Mouse (Mus musculus): ENCODE results near the gene Gm42715. TPM values are rescaled to one million over a fixed set of nuclear protein-coding genes. Genes with fewer than 3 reads are reported as not detected.

The Gm42715 gene
- polyA plus RNA-seq, 1 experiment from 2014 or later: 18.0 TPM

- Histone ChIP-seq H3K27ac (no peak overlapping the region), H3K27me3 (no peaks in the 10 kb centered on the region), H3K36me3 (peaks cover 95% of the 10 kb centered on the region), H3K9me3 (peaks cover 6% of the 10 kb centered on the region; the same call in 1 of the 2 replicates), H3K9ac (replicated peaks) (no peak overlapping the region), H3K4me3 (replicated peaks) (no peak overlapping the region), H3K4me1 (replicated peaks) (no peaks in the 10 kb centered on the region), H3K4me2 (no peak overlapping the region)
- 92% methylated on average over 6 of the region's 6 CpGs for WGBS
- ATAC-seq (ENCODE audit: insufficient number of reproducible peaks, insufficient read depth, low FRiP score, low TSS enrichment, low read depth): no peak
Measured at GRCm38 (mm10) chr7:127607150-127607549, 87.8 kb downstream of the Gm42715 start.

GRCm38 (mm10) chr7:127611011-127611410 is 91.6 kb downstream of the Gm42715 start:
- no peak for ATAC-seq (ENCODE audit: insufficient number of reproducible peaks, insufficient read depth, low FRiP score, low TSS enrichment, low read depth)
- WGBS: 96% methylated on average over 29 of the region's 29 CpGs
- Histone ChIP-seq H3K27ac (no peak overlapping the region), H3K36me3 (peaks cover 70% of the 10 kb centered on the region), H3K9me3 (peaks cover 6% of the 10 kb centered on the region; the same call in 1 of the 2 replicates), H3K4me3 (replicated peaks) (no peak overlapping the region), H3K9ac (replicated peaks) (no peak overlapping the region), H3K4me2 (no peak overlapping the region), H3K4me1 (replicated peaks) (peaks cover 15% of the 10 kb centered on the region), H3K27me3 (no peaks in the 10 kb centered on the region)

GRCm38 (mm10) chr7:127611561-127611960 is 92.2 kb downstream of the Gm42715 start:
- Histone ChIP-seq H3K4me2 (no peak overlapping the region), H3K9me3 (peaks cover 6% of the 10 kb centered on the region; the same call in 1 of the 2 replicates), H3K36me3 (peaks cover 65% of the 10 kb centered on the region), H3K4me1 (replicated peaks) (peaks cover 15% of the 10 kb centered on the region), H3K27me3 (no peaks in the 10 kb centered on the region), H3K9ac (replicated peaks) (no peak overlapping the region), H3K27ac (no peak overlapping the region), H3K4me3 (replicated peaks) (no peak overlapping the region)
- ATAC-seq (ENCODE audit: insufficient number of reproducible peaks, insufficient read depth, low FRiP score, low TSS enrichment, low read depth): no peak
- WGBS: 97% methylated on average over 26 of the region's 26 CpGs

GRCm38 (mm10) chr7:127613501-127613900 is 94.1 kb downstream of the Gm42715 start:
- H3K27me3 ChIP-seq: no peaks in the 10 kb centered on the region
- peak overlapping the region; percentile 95; the same call in 1 of the 2 replicates for H3K9ac ChIP-seq (replicated peaks)
- 0 out of 2 replicates have a peak overlapping the region, but pooled peaks have one; percentile 4 for H3K27ac ChIP-seq
- peaks cover 45% of the 10 kb centered on the region for H3K36me3 ChIP-seq
- ATAC-seq (ENCODE audit: insufficient number of reproducible peaks, insufficient read depth, low FRiP score, low TSS enrichment, low read depth): no peak
- H3K4me3 ChIP-seq (replicated peaks): peak overlapping the region; percentile 100
- WGBS: 86% methylated on average over 8 of the region's 8 CpGs
- H3K4me2 ChIP-seq: peak overlapping the region; percentile 77
- peaks cover 6% of the 10 kb centered on the region; the same call in 1 of the 2 replicates for H3K9me3 ChIP-seq
- H3K4me1 ChIP-seq (replicated peaks): peaks cover 15% of the 10 kb centered on the region

- Histone ChIP-seq H3K27ac (peak overlapping the region; percentile 87), H3K4me3 (replicated peaks) (peak overlapping the region; percentile 100), H3K9me3 (peaks cover 6% of the 10 kb centered on the region; the same call in 1 of the 2 replicates), H3K4me2 (peak overlapping the region; percentile 77), H3K36me3 (peaks cover 39% of the 10 kb centered on the region), H3K4me1 (replicated peaks) (peaks cover 15% of the 10 kb centered on the region), H3K27me3 (no peaks in the 10 kb centered on the region), H3K9ac (replicated peaks) (peak overlapping the region; percentile 95)
- WGBS: 25% methylated on average over 8 of the region's 8 CpGs
- no peak for ATAC-seq (ENCODE audit: insufficient number of reproducible peaks, insufficient read depth, low FRiP score, low TSS enrichment, low read depth)
Measured at GRCm38 (mm10) chr7:127614091-127614490, 94.7 kb downstream of the Gm42715 start.

GRCm38 (mm10) chr7:127614511-127614890 is 95.1 kb downstream of the Gm42715 start:
- Histone ChIP-seq H3K4me1 (replicated peaks) (peaks cover 15% of the 10 kb centered on the region), H3K4me3 (replicated peaks) (peak overlapping the region; percentile 100), H3K27ac (peak overlapping the region; percentile 87), H3K9me3 (peaks cover 6% of the 10 kb centered on the region; the same call in 1 of the 2 replicates), H3K9ac (replicated peaks) (peak overlapping the region; percentile 95), H3K27me3 (no peaks in the 10 kb centered on the region), H3K36me3 (peaks cover 35% of the 10 kb centered on the region), H3K4me2 (peak overlapping the region; percentile 77)
- ATAC-seq (ENCODE audit: insufficient number of reproducible peaks, insufficient read depth, low FRiP score, low TSS enrichment, low read depth): 0 out of 2 replicates have a peak, but pooled peaks have one; percentile 2
- WGBS: under 1% methylated on average over 44 of the region's 44 CpGs

- Histone ChIP-seq H3K9me3 (peaks cover 6% of the 10 kb centered on the region; the same call in 1 of the 2 replicates), H3K27ac (peak within 1 kb of the TSS; percentile 87), H3K4me2 (peak within 1 kb of the TSS; percentile 77), H3K9ac (replicated peaks) (peak within 1 kb of the TSS; percentile 95), H3K27me3 (no peaks in the 10 kb centered on the region), H3K36me3 (peaks cover 29% of the 10 kb centered on the region), H3K4me1 (replicated peaks) (peaks cover 15% of the 10 kb centered on the region), H3K4me3 (replicated peaks) (peak within 1 kb of the TSS; percentile 100)
- ATAC-seq (ENCODE audit: insufficient number of reproducible peaks, insufficient read depth, low FRiP score, low TSS enrichment, low read depth): peak; percentile 85
- under 1% methylated on average over 37 of the region's 50 CpGs for WGBS
Measured at GRCm38 (mm10) chr7:127614891-127615843, 95.8 kb downstream of the Gm42715 start, which contains the start of gene Zfp629. Gene Zfp629, minus strand, starts transcription at chr7:127615797.

GRCm38 (mm10) chr7:127616336-127616735 is 97.0 kb downstream of the Gm42715 start:
- H3K4me3 ChIP-seq (replicated peaks): peak overlapping the region; percentile 100; the same call in 1 of the 2 replicates
- H3K4me2 ChIP-seq: 0 out of 2 replicates have a peak overlapping the region, but pooled peaks have one; percentile 77
- peaks cover 6% of the 10 kb centered on the region; the same call in 1 of the 2 replicates for H3K9me3 ChIP-seq
- peaks cover 15% of the 10 kb centered on the region for H3K4me1 ChIP-seq (replicated peaks)
- no peak overlapping the region for H3K27ac ChIP-seq
- no peak overlapping the region for H3K9ac ChIP-seq (replicated peaks)
- WGBS: 74% methylated on average over 1 of the region's 1 CpGs
- H3K36me3 ChIP-seq: peaks cover 17% of the 10 kb centered on the region
- ATAC-seq (ENCODE audit: insufficient number of reproducible peaks, insufficient read depth, low FRiP score, low TSS enrichment, low read depth): no peak
- H3K27me3 ChIP-seq: no peaks in the 10 kb centered on the region

Small RNAs within 50 kb of the gene (microRNA-seq; reads per million reads assigned to microRNA genes)
- gene Gm47278 (not detected), gene Mir7060 (not detected)

Other genes with a start within 250 kb of the Gm42715 start
- 89.5 and 92.3 TPM in 2 replicates for gene Sephs2, start 245.5 kb upstream of the Gm42715 start, polyA plus RNA-seq (2016; fragmentation: Nextera tagmentation; extraction: Ambion mirVana)
- 0.39 and 0.59 TPM in 2 replicates for gene Itgal, start 223.3 kb upstream of the Gm42715 start, polyA plus RNA-seq (2016; fragmentation: Nextera tagmentation; extraction: Ambion mirVana)
- 21.0 and 22.6 TPM in 2 replicates for gene Zfp768, start 174.0 kb upstream of the Gm42715 start, polyA plus RNA-seq (2016; fragmentation: Nextera tagmentation; extraction: Ambion mirVana)
- 9.2 and 10.1 TPM in 2 replicates for gene Zfp747, start 143.5 kb upstream of the Gm42715 start, polyA plus RNA-seq (2016; fragmentation: Nextera tagmentation; extraction: Ambion mirVana)
- 5.8 and 6.7 TPM in 2 replicates for gene 9130019O22Rik, start 132.4 kb upstream of the Gm42715 start, polyA plus RNA-seq (2016; fragmentation: Nextera tagmentation; extraction: Ambion mirVana)
- 6.4 and 7.0 TPM in 2 replicates for gene E430018J23Rik, start 126.0 kb upstream of the Gm42715 start, polyA plus RNA-seq (2016; fragmentation: Nextera tagmentation; extraction: Ambion mirVana)
- 7.0 and 8.3 TPM in 2 replicates for gene Zfp764, start 112.8 kb upstream of the Gm42715 start, polyA plus RNA-seq (2016; fragmentation: Nextera tagmentation; extraction: Ambion mirVana)
- gene Zfp688, start 97.5 kb upstream of the Gm42715 start, polyA plus RNA-seq (2016; fragmentation: Nextera tagmentation; extraction: Ambion mirVana): 29.4 and 31.3 TPM in 2 replicates
- 16.8 and 17.8 TPM in 2 replicates for gene Zfp689, start 70.4 kb upstream of the Gm42715 start, polyA plus RNA-seq (2016; fragmentation: Nextera tagmentation; extraction: Ambion mirVana)
- 41.0 and 43.7 TPM in 2 replicates for gene Prr14, start 60.0 kb upstream of the Gm42715 start, polyA plus RNA-seq (2016; fragmentation: Nextera tagmentation; extraction: Ambion mirVana)
- 11.7 and 13.0 TPM in 2 replicates for gene Fbrs, start 40.4 kb upstream of the Gm42715 start, polyA plus RNA-seq (2016; fragmentation: Nextera tagmentation; extraction: Ambion mirVana)
- 77.2 and 79.4 TPM in 2 replicates for gene Srcap, start 7.6 kb upstream of the Gm42715 start, polyA plus RNA-seq (2016; fragmentation: Nextera tagmentation; extraction: Ambion mirVana)
- gene Tmem265, start 41.8 kb downstream of the Gm42715 start, polyA plus RNA-seq (2016; fragmentation: Nextera tagmentation; extraction: Ambion mirVana): 5.3 and 8.1 TPM in 2 replicates
- gene Phkg2, start 53.8 kb downstream of the Gm42715 start, polyA plus RNA-seq (2016; fragmentation: Nextera tagmentation; extraction: Ambion mirVana): 40.4 and 42.2 TPM in 2 replicates
- gene Ccdc189, start 69.0 kb downstream of the Gm42715 start, polyA plus RNA-seq (2016; fragmentation: Nextera tagmentation; extraction: Ambion mirVana): 12.1 and 13.1 TPM in 2 replicates
- gene Rnf40, start 69.2 kb downstream of the Gm42715 start, polyA plus RNA-seq (2016; fragmentation: Nextera tagmentation; extraction: Ambion mirVana): 61.6 and 66.6 TPM in 2 replicates
- gene Zfp629, start 96.2 kb downstream of the Gm42715 start, polyA plus RNA-seq (2016; fragmentation: Nextera tagmentation; extraction: Ambion mirVana): 26.1 and 30.1 TPM in 2 replicates
- 120 and 127 TPM in 2 replicates for gene Bcl7c, start 189.3 kb downstream of the Gm42715 start, polyA plus RNA-seq (2016; fragmentation: Nextera tagmentation; extraction: Ambion mirVana)
- gene Ctf1, start 193.2 kb downstream of the Gm42715 start, polyA plus RNA-seq (2016; fragmentation: Nextera tagmentation; extraction: Ambion mirVana): 29.3 and 30.0 TPM in 2 replicates
- 0.36 and 0.60 TPM in 2 replicates for gene Ctf2, start 212.6 kb downstream of the Gm42715 start, polyA plus RNA-seq (2016; fragmentation: Nextera tagmentation; extraction: Ambion mirVana)
- 9.0 and 10.5 TPM in 2 replicates for gene Fbxl19, start 225.0 kb downstream of the Gm42715 start, polyA plus RNA-seq (2016; fragmentation: Nextera tagmentation; extraction: Ambion mirVana)